Mouse (Mus musculus) activated CD4-positive, CD25-positive, alpha-beta regulatory T cell, adult 4 months (primary cell): ENCODE data around the gene Gm16181. TPM values are rescaled to one million over a fixed set of nuclear protein-coding genes. Genes with fewer than 3 reads are reported as not detected.
A peak's percentile ranks its signal among the peaks of the same experiment; 100 is the strongest.

Experiments used
- ATAC-seq: one replicate; pipeline ENCODE4 v1.8.0; 2017
- polyA plus RNA-seq, 2 experiments: library from polyadenylated mRNA; unstranded; fragments of 100-300 nt; shearing (Covaris generic); gene quantifications; one replicate each; pipeline ENCODE4 v1.2.1; 2017

The Gm16181 gene
- 1 to 10 TPM in 1 of 2 experiments, not detected in 1; 1.8 TPM for polyA plus RNA-seq

DNA sequence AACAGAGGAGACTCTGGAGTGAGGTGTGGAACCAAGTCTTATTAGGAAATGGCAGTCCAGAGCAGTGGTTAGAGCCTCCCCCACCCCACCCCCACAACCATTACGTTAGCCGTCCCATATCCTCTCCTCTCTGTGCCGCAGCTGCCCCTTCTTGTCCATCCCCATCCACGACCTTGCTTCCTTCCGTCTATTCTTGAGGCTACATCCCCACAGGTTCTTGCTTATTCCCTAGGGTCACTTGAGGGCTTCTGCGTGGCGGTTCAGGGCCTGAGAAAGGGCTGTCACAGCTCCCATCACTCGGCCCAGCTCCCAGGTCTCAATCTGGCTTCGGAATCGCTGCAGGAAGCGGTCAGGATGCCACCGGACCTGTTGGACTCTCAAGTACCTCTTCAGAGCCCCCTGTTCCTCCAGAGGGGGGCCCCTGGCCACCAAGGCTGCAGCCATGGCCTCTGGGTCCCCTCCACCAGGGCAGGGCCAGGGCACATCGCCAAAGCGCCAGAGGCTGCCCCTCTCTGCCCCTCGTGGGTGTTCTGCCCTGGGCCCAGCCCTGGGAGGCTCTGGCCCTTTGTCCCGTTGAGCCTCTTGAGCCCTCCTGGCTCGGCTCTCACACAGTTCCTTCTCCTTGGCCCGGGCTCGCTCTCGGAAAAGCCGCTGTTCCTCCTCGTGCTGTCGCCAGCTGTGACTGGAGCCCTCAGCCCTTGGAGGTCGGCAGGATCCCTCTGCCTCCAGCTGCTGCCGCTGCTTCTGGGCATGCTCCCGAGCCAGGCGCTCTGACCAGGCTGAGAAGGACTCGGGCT lies at the start of gene Gm16181:
TSS of gene Gm16181 (plus strand) at position 679 of the 797 bp plus-strand sequence.
- ATAC-seq: no peak

DNA sequence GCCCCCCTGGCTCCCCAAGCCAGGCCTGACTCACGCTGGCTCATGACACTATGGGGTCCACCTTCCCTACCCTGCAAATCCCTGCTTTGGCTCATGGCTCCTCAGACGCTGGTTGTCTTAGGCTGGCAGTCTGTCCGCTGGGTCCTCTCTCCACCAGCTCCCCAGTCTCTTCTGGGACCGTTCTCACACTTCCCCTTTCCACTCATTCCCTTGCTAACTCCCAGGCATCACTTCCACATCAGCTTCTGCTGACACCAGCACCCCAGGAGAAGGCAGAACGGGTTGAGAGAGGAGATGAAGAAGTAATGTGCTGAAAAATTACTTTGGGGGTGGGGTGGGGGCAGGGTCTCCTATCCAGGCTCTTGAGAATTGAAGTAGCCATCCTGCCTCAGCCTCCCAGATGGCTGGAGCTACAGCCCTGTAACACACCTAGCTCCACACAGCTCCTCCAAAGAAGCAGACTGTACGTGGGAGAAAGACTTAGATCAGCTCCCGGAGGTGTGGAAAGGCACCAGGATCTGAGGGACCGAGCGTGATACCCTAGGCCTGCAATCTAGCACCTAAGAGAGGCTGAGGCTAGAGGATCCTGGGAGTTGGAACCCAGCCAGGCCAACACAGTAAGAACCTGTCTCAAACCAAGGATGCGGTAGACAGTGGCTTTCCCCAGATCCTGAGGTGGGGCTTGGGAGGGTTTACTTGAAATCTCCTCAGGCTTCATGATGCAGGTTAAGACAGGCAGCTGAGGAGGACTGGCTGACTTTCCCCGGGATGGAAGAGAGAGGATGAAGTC lies 48.0 kb upstream of the Gm16181 start:
- peak; percentile 44 for ATAC-seq

DNA sequence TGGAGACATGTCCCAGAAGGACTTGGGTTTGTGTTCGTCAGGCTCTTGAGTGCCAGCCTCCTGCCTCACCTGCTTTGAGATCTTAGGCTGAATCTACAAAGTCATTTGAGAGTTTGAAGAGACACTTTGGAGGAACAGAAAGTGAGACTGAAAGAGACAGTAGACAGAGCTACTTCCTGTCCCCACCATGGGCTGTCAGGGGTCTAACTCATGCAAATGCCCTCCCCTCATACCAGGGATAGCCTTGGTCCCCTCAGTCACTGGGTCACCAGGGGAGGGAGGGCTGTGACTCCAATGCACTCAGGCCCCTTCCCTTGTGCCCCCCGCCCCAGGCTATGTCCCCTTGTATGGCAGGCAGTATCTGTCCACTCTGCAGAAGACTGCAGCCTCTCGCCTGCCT lies 47.3 kb upstream of the Gm16181 start:
- ATAC-seq: peak; percentile 80

DNA sequence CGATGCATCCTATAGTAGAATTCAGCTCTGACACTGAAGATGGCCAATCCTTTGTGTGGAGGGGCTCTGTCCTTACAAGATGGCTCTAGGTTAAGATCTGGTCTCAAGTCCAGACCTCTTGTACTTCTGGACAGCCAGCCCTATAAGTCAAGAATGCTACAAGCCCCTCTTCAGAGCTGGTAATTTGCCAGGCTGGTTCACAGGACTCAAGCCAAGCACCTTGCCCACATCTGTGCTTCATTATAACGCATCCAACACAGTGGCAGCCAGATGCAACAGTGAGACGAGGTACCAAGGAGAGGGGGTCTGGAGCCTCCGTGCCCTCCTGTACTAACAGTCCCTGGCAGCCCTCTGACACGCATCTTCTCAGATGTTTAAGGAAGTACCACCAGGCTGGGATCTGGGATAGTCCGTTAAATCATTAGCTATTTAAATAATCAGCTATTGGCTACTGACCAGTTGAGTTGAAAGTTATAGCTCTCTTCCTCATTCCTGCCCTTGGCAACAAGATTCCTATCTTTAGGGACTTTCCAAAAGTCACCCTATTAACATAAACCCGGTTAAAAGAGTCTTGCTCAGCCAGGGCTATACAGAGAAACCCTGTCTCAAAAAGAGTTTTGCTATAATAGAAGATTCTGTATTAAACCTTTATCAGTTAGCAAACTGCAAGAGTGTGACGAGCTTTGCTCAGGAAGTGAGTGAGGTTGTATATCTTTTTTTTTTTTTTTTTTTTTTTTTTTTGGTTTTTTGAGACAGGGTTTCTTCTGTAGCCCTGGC lies 46.2 kb upstream of the Gm16181 start:
- ATAC-seq: peak; percentile 47

DNA sequence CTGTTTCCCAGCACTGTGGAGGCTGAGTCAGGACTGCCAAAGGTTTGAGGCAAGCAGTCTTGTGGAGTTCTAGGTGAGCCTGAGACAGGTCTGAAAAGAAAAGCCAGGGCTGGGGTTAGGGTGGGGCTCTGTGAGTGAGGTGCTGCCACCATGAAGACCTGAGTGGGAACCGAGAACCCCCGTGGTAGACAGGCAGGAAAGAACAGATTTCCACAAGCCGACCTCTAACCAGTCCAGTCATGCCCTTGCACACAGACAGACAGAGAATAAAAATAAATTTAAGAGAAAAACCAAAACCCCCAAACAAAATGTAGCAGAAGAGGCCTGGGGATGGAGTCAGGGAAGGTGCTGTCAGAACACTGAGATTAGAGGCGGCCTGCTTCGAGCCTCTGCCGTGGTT lies 45.3 kb upstream of the Gm16181 start:
- no peak for ATAC-seq

DNA sequence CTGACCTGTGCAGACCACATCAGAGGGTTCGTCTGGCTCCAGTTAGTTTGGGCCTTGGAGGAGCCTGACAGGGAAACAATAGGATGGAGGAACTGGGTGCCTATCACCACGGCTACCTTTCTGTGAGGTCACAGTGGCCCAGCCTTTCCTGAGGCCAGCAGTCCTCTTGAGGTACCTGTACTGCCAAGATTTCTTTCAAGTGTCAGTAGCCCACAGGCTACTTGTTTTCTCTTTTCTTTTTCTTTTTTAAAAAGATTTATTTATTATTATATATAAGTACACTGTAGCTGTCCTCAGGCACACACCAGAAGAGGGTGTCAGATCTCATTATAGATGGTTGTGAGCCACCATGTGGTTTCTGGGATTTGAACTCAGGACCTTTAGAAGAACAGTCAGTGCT lies 44.7 kb upstream of the Gm16181 start, which contains the start of gene Aif1:
TSS of gene Aif1 (minus strand) at position 101 of the 400 bp plus-strand sequence.
- no peak for ATAC-seq

DNA sequence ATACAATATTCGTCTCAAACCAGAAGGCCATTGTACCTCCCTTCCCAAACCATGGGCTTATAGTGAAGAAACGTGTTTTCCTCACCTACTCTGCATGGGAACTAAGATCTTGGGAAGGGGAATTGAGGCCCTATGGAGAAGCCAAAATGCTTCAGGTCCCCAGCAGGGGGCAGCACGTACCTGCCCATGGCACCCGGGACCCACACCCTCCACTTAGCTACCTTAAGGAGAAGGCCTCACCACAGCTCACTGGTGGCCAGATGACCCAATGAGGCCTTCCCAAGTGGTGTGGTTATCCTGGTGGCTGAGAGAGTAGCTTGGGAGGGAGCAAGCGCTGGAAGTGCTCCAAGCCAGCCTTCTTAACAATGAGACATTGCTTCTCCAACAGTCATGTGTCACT lies 42.1 kb upstream of the Gm16181 start:
- no peak for ATAC-seq

DNA sequence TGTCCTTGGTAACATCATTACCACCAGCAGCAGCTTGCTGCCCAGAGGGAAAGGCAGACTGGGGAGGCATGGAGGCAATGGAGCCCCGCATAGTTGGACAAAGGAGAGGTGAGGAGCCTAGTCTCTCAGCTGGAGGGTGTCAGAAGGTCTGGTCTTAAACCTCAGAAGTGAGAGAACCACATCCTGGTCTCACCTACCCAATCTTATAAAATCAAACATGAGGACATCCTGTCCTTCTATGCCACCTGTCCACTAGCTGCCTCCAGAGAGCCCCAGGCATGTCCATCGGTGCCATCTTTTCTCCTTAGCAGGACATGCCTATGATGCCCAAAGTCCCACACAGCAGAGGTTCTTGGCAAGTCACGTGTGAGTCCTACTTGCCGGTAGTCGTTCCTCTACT lies 40.5 kb upstream of the Gm16181 start:
- ATAC-seq: peak; percentile 55

DNA sequence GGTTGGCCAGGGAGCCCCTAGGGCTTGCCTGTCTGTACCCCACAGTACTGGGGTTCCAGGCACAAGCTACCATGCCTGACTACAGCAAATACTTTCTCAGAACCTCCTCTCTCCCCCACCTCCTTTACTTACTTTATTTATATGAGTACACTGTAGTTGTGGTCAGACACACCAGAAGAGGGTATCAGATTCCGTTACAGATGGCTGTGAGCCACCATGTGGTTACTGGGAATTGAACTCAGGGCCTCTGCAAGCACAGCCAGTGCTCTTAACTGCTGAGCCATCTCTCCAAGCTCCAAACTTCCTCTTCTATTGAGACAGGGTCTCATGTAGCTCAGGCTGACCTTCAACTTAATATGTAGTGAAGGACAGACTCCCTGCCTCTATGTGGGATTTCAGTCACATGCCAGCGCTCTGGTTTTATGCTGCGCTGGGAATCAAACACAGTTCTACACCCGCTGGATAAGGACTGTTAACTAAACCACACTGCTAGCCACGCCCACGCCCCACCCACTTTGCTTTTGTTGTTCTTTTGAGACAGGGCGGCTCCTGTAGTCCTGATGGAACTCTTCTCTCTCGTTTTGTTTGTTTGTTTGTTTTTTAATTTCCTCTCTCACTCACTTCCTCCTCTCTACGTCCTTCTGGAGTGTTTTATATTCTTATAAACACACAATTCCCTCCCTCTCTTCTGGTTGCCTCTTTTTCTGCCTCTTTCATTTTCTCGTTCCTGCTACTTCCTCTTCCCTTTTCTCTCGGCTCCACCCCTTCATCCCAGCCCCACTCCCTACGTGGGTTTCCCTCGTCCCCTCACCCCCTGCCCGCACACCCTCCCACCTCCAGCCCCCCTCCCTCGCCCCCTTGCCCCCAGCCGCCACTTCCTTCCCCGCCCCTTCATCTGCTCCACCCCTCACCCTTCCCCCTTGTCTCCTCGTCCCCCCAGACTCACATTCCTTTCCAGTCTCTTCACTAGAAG lies 34.7 kb upstream of the Gm16181 start:
- ATAC-seq: peak; percentile 21

DNA sequence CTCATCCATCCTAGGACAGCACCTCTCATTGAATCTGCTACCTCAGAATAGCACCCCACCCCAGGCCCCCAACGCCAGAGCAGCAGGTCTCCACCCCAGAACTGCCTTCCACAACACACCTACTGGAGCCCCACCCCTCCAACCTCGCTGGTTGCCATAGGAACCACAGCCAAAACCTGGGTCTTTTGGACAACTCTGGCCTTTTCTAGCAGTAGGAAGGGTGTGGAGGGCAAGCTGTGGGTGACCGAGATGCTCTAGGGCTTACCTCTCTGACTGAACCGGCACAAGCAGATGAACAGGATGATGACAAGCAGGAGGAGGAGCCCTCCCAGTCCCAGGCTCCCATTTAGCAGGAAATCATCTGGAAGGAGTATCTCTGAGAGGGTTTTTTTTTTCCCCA lies 34.0 kb upstream of the Gm16181 start:
- peak; percentile 50 for ATAC-seq

DNA sequence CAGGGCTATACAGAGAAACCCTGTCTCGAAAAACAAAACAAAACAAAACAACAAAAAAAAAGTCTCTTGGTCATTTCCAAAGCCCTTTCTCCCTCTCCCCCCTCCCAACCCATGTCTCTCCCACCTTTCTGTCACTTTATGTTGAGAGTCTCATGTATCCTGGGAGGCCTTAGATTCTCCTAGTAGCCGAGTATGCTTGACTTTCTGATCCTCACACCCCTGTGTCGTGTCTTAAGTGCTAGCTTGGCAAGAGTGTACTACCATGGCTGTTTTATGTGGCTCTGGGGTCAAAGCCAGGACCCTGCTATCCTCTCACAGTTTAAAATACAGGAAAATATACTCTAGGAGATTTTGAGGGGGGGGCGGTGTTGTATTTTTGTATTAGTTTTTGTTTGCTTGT lies 33.3 kb upstream of the Gm16181 start:
- ATAC-seq: no peak

DNA sequence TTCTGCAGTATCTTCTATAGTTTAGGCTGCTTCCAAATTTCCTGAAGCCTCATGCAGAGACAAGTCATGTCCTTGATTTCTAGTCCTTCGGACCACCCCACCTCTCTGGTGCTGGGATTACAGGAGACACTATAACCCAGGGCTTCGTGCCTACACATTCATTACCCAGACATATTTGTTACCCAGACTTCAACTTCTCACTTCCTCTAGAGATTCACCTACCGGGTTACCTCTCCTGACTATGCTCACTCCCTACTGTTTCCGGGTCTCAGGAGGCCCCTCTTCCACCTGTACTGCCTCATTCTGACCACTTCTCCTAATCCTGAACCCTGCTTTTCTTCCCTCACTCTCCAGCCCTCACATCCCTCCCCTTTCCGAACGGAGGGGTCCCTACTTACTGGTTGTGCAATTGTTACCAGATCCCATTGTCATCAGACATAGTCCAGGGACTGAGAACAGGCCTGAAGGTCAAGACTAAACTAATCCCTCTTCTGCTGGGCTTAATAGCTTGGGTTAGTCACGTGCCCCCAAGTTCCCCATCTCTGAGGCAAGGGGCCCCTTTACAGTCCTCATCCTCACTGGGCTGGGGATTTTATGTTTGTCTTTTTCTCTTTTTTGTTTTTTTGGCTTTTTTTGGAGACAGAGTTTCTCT lies 32.5 kb upstream of the Gm16181 start, which contains the start of gene Lst1:
TSS of gene Lst1 (minus strand) at position 481 of the 652 bp plus-strand sequence.
- no peak for ATAC-seq

DNA sequence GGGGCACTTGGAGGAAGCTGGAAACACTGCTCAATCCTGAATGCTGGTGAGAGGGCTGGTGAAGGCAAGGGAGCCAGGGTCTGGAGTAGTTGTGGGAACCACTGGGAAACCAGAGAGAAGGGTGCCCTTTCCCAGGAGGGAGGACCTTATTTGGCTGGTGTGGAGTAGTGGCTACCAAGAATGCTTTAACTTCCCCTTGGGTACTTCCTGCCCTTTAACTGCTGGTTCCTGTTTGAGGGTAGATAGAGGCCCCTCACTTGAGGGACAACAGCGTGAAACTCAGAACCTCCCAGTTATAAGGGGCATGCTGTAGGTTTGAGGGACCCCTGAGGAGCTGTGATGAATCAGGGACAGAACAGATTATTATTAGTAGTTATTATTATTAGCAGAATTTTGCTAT lies 31.4 kb upstream of the Gm16181 start:
- no peak for ATAC-seq

DNA sequence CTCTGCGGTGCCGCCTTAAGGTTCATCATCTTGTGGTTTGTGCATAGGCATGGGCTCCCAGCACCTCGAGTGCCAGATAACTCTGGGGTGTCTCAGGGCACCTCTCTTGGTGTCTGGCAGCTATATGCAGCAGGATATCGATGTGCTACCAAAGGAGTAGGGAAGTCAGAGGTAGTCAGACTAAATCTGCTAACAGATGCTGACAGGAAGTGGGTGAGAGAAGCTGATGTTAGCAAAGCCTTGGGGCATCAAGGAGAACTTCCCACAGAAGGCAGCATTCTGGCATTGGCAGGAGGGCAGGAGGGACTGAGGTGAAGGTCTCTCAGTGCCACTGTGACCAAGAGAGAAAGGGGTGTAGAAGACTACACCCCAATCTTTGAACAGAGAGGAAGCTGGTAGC lies 30.5 kb upstream of the Gm16181 start:
- ATAC-seq: peak; percentile 64

DNA sequence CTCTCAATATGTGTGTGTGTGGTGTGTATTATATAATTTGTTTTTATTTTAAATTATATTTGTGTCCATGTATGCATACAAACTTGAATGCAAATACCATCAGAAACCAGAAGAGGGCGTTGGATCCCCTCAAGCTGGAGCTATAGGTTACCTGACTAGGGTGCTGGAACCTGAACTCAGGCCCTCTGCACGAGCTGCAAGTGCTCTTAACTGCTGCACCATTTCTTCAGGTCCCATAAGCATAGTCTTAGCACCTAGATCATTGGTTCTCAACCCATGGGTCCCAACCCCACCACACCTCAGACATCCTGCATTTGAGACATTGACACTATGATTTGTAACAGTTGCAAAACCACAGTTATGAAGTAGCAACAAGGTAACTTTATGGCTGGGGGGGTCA lies 28.9 kb upstream of the Gm16181 start:
- ATAC-seq: no peak

DNA sequence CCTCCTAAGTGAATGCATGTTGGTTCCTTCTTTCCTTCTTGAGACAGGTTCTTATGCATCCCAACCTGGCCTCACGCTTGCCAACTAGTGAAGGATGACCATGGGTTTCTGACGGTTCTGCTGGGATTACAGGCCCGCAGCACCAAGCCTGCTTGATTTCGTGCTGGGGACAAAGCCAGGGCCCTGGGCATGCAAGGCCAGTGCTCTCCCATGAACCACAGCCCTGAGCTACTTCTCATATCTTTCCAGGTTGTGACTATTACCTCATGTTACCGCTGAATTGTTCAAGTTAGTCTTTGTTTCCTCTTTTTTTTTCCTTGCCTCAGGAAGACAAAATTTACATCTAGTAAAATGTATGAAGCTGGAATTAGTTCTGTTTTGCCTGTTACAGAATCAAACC lies 27.7 kb upstream of the Gm16181 start:
- ATAC-seq: no peak

DNA sequence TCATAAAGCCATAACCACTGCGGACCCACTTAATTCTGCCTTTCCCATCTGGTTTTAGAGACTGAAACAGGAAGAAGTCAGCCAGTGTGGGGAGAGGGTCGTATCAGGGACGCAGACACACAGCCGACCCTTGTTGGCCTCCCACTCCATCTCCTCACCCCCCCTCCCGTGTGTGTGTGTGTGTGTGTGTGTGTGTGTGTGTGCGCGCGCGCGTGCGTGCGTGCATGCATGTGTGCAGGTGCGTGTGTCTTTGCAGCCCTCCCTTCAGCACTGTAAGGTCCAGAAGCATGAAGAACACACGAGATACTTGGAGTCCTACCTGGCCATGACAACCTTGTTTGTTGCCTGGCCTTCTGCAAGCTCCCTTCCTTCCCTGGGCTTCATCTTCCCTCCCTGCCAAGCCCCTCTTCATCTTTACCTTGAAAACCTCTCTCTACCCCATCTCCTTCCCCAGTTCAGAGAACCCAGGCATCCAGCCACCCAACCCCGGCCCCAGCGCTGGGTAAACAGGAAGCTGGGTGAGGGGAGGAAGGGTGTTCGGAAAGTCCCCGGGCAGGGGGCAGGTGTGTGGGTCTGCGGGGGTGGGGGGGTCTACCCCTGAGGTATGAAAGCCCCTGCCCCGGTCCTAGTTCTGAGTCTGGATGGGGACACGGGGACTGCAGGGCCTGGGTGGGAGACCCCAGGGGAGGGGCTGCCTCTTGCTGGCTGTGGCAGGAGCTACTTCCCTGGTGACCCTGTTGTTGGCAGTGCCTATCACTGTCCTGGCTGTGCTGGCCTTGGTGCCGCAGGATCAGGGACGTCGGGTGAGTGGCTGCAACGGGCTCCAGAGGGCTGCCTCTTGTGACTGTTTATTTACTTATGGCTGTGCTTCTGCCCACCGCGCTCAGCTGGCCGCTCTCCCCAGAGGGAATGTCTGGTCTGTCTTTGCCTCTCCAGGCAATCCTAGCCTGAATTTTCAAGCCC lies 26.5 kb upstream of the Gm16181 start, which contains the start of gene Ltb:
TSS of gene Ltb (plus strand) at position 559 of the 963 bp plus-strand sequence.
- peak; percentile 68 for ATAC-seq

DNA sequence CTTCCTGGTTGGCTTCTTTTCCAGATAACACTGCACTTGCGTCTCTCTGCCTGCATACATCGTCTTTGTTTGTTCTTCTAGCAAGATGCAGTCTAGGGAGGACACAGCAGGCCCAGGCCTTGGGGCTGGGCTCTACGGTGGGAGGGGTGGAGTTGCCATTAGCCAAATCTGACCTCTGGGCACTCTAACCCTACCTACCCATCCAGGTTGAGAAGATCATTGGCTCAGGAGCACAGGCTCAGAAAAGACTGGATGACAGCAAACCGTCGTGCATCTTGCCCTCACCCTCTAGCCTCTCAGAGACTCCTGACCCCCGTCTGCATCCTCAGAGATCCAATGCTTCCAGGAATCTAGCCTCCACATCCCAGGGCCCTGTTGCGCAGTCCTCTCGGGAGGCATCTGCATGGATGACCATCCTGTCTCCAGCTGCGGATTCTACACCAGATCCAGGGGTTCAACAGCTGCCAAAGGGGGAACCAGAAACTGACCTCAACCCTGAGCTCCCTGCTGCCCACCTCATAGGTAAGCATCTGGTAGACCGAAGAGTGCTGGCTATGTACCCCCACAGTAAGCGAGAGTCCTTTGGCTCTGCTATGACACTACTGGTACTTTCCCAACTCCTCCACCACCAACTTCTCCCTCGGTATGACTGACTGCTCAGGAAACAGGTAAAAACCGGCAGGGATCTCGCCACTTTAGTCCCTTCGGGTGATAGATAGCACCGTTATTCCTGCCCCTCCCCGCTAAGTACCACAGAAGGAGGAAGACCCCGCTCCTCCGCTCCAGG lies 25.6 kb upstream of the Gm16181 start:
- no peak for ATAC-seq
